Mouse (Mus musculus) bone marrow macrophage, adult 2 months (primary cell): ENCODE measurements at regions not wholly inside any gene's neighbourhood (a gene's known extent, or its start where the extent isn't known, plus 50 kb on each side); places are given as distances from the start of the nearest gene placed in this dataset.

Source experiments
- H3K27ac ChIP-seq: 2 replicates; pipeline ENCODE4 v1.5.1; 2012; ENCODE audit warnings: low read depth, low read length; ENCODE audit not compliant: insufficient read depth
- H3K4me1 ChIP-seq: 2 replicates; pipeline ENCODE4 v1.6.1; 2012; ENCODE audit warnings: low read length; ENCODE audit not compliant: control insufficient read depth, insufficient read depth
- H3K4me3 ChIP-seq: 2 replicates; pipeline ENCODE4 v1.5.1; 2012; ENCODE audit warnings: mild to moderate bottlenecking, low read length, moderate library complexity; ENCODE audit not compliant: insufficient read depth
- CTCF ChIP-seq: IDR thresholded peaks from 2 replicates; pipeline ENCODE4 v1.5.1; 2012; ENCODE audit warnings: low read depth, mild to moderate bottlenecking, low read length, moderate library complexity
- POLR2A ChIP-seq: IDR thresholded peaks from 2 replicates; pipeline ENCODE4 v1.6.1; 2012; ENCODE audit warnings: mild to moderate bottlenecking, low read depth, low read length, borderline replicate concordance

DNA sequence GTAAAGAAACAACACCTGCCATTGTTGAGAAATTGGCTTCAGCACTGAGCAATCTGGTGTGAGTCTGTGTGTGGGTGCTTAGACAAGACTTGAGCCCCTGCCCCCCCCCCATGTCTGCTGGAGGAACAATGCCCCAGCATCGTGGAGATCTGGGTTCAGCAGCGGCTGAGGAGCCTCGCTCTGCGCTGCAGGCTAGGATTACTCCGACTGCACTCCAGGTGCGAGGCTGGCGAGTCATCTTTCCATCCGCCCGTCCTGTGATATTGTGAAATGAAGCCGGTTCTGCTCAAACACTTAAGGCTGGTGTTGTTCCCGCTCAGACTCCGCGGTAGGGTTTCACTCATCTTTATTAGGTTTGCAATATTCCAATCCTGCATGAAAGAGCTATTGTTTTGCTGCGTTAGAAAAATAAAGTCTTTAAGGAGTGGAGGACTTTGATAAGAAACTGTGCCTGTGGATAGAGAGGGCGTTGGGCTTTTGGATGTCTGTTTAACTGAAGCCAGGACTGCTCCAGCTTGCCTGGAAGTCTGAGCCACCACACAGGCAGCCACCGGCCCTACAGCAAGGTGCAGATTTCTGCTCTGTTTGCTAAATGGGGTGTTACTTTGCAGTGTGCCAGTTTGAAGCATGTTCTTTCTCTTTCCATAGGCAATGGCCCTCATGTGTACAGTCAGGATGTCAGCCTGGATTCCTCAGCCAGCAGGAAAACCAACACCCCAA lies 375.2 kb downstream of the Sox11 start:
- Histone ChIP-seq H3K27ac (no peak overlapping the region), H3K4me3 (no peak overlapping the region), H3K4me1 (no peaks in the 10 kb centered on the region)
- no peak for TF ChIP-seq POLR2A
- TF ChIP-seq CTCF, result no peak

GRCm38 (mm10) chr12:26963917-26964316 lies 378.5 kb downstream of the Sox11 start:
- TF ChIP-seq POLR2A, result no peak
- no peak for TF ChIP-seq CTCF
- Histone ChIP-seq H3K27ac (no peak overlapping the region), H3K4me3 (no peak overlapping the region), H3K4me1 (no peaks in the 10 kb centered on the region)

DNA sequence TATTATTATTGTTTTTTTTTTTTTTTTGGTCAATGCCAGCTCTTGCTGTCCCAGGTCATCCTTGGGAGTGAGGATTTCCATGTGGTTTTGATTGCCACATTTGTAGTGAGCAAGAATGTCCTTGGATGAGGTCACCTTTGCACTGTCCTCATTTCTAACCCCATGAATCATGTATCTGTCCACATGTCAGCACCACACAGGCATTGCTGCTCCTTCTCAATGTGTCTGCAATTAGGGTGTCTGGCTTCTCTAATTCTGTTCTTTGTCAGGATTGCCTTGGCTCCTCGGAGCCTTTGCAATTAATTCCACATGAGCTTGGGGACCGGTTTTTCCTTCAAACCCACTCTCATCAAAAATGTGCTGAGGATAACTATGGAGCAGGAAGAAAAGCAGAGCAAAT lies 402.5 kb downstream of the Sox11 start:
- Histone ChIP-seq H3K27ac (no peak overlapping the region), H3K4me1 (no peaks in the 10 kb centered on the region), H3K4me3 (no peak overlapping the region)
- TF ChIP-seq CTCF (no peak), POLR2A (no peak)

DNA sequence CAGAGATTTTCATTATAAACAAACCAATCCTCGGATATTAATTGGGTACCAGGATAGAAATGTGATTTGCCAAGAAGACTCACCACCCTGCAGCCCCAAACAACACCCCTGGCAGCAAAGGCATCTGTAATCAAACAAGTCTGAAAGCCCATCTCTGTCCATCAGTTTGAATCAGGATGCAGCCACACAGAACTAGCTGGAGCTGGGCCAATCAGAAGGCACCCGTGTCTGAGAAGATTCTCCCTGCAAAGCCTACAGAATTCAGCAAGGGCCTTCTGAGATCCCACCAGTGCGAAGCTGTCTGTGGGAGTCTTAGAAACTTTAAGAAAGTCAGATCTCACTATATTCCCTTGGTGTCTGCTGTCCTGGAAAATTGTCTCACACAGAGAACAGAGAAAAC lies 404.5 kb downstream of the Sox11 start:
- Histone ChIP-seq H3K27ac (no peak overlapping the region), H3K4me3 (no peak overlapping the region)
- no peak for TF ChIP-seq POLR2A
- no peak for TF ChIP-seq CTCF

GRCm38 (mm10) chr12:26936696-26937458 lies 405.5 kb downstream of the Sox11 start:
- Histone ChIP-seq H3K27ac (no peak overlapping the region), H3K4me1 (no peaks in the 10 kb centered on the region), H3K4me3 (no peak overlapping the region)
- TF ChIP-seq POLR2A, result no peak
- TF ChIP-seq CTCF, result no peak

More for the DNA sequence above, 404.5 kb downstream of the Sox11 start:
- H3K4me1 ChIP-seq, result no peaks in the 10 kb centered on the region

- H3K27ac ChIP-seq, result no peak overlapping the region
- no peak overlapping the region for H3K4me3 ChIP-seq
- TF ChIP-seq POLR2A, result no peak
- TF ChIP-seq CTCF, result no peak
- H3K4me1 ChIP-seq, result no peaks in the 10 kb centered on the region
These were observed 412.1 kb downstream of the Sox11 start for GRCm38 (mm10) chr12:26930155-26930867.

DNA sequence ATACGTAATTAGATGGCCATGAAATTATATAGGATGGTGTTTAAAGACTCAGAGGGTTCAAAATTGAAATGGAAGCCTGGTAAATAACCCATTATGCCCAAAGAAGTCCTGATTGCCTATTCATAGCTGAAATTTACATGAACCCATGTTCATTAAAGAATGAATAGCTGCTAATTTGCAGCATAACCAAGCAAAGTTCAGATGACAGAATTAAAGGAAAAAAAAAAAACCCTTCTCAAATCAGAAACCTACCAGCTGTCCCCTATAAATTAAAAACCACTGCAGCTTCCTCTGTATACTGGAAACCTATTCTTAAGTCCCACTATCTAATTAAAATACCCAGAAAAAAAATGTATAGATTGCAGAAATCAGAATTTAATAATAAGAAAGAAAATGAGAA lies 436.2 kb downstream of the Sox11 start:
- H3K4me3 ChIP-seq, result no peak overlapping the region
- H3K27ac ChIP-seq, result no peak overlapping the region
- no peaks in the 10 kb centered on the region for H3K4me1 ChIP-seq
- TF ChIP-seq CTCF (no peak), POLR2A (no peak)

- H3K4me3 ChIP-seq, result no peak overlapping the region
- TF ChIP-seq POLR2A, result no peak
- TF ChIP-seq CTCF, result no peak
- no peaks in the 10 kb centered on the region for H3K4me1 ChIP-seq
- H3K27ac ChIP-seq, result no peak overlapping the region
These were observed 434.9 kb downstream of the Cmpk2 start for GRCm38 (mm10) chr12:26903894-26904272.

- H3K4me3 ChIP-seq, result no peak overlapping the region
- no peak for TF ChIP-seq CTCF
- no peak for TF ChIP-seq POLR2A
- H3K4me1 ChIP-seq, result no peaks in the 10 kb centered on the region
- no peak overlapping the region for H3K27ac ChIP-seq
These were observed 434.3 kb downstream of the Cmpk2 start for GRCm38 (mm10) chr12:26903073-26903893.

DNA sequence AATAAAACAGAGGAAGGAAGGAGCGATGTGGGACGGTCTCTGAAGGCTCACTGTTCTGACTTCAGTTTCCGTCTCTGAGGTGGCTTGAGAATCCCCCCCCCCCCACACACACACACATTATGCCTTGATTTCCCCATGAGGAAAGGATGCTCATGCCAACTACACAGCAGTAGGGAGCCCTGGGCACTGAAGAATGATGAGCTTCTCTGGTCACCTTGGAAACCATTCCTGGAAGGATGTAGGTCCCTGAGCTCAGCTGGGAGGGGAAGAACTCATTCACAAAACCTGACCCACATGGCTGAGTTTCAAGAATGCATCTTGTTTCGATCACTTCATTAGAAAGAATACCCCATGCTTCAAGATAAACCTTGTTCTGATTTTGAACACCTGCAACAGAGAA lies 422.2 kb downstream of the Cmpk2 start:
- Histone ChIP-seq H3K27ac (no peak overlapping the region), H3K4me3 (no peak overlapping the region), H3K4me1 (no peaks in the 10 kb centered on the region)
- no peak for TF ChIP-seq CTCF
- no peak for TF ChIP-seq POLR2A
